Mouse (Mus musculus) left cerebral cortex, adult 11 months (tissue): Measurements from ENCODE around the gene Fras1.

Experiments
- DNase-seq: peaks from one replicate; pipeline ENCODE4 v3.0.0; 2022; ENCODE audit warnings: low spot score

Fras1 gene

GRCm38 (mm10) chr5:96579938-96580337 lies 206.2 kb downstream of the Fras1 start:
- DNase-seq: no peak

DNA sequence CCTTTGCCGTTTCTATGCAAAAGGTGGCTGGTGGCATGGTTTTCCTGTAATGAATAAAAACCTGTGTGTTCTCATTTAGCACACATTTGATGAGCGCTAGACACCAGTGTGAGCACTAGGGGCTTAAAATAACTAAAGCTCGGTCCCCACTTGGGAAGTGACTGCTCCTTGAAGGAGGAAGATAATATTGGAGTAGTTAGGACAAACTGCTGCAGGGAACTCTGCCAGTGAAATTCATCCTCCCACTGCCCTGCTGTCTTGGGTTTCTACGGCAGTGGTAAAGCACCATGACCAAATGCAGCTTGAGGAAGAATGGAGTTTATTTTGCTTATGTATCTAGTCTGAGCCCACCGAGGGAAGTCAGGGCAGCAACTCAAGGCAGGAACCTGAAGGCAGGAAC lies 211.0 kb downstream of the Fras1 start:
- peak; percentile 39 for DNase-seq

DNA sequence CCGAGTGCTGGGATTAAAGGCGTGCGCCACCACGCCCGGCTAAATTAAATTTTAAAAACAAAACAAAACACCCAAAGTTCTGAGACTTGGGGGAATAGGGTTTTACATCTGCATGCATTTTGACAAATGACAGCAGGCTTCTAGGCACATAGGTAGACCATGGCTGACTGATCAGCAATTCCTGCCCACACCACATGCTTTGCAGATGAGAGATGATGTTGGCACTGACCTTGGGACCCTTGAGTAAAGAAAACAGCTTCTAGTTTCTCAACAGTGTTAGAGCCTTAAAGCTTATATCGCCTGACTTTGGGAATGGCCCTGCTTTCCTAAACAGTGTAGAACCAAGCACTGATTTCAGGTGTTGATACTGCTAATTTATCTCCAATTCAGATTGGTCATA lies 216.9 kb downstream of the Fras1 start:
- DNase-seq: no peak

- DNase-seq: no peak
These were observed 222.0 kb downstream of the Fras1 start for GRCm38 (mm10) chr5:96595793-96596192.

DNA sequence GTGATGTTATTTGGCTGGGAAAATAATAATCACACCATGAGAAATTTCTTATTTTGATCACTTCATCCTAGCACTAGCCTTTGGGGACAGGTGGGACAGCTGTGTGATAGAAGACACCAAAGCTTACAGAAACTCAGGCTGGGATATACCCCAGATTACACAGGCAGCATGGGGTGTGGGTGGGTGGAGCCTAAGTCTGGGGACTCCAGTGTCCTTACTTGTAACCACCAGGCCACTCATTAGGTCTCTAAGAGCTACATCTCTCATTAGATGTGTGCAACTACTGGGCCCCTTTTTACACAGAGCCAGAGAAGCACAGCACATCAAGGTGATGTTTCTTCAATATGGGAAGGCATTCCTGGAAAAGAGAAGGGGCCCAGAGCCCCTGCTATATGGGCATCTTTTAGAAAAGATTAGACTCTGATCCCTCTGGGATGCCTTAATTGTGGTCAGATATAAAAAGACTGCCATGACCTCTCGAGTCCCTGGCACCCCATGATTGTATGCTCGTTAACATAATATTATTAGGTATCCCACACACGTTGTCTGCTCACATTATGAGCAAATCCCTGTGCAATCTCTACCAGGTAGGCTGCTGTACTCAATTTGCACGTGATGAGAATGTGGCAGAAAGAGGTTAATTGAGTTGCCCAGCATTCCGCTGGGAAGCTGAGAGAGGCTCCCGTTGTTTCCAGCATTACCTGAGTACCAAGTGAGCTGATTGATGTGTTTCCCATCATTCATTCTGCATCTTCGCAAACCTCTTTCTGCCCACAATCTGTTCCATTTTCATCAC lies 230.4 kb downstream of the Fras1 start:
- peak; percentile 28 for DNase-seq

DNA sequence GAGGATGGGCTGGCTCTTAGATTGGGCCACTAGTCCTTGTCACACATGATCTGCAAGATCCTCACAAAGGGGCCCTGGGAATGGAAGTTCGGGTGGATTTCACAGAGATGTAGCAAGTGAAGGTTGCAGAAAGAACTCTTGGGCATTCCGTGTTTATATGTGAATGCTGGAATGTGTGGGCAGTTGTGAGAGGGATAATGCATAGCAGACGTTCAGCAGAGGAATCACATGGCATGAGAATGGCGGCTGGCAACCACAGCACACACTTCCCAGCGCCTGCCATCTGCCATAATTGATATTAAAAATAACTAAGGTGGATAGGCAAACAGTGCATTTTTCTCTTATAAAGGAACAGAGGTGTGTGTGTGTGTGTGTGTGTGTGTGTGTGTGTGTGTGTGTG lies 234.3 kb downstream of the Fras1 start:
- no peak for DNase-seq

GRCm38 (mm10) chr5:96608581-96609280 lies 235.0 kb downstream of the Fras1 start:
- DNase-seq: no peak

- DNase-seq: no peak
These were observed 238.3 kb downstream of the Fras1 start for GRCm38 (mm10) chr5:96612077-96612476.

- DNase-seq: no peak
These were observed 243.3 kb downstream of the Fras1 start for GRCm38 (mm10) chr5:96616954-96617646.

DNA sequence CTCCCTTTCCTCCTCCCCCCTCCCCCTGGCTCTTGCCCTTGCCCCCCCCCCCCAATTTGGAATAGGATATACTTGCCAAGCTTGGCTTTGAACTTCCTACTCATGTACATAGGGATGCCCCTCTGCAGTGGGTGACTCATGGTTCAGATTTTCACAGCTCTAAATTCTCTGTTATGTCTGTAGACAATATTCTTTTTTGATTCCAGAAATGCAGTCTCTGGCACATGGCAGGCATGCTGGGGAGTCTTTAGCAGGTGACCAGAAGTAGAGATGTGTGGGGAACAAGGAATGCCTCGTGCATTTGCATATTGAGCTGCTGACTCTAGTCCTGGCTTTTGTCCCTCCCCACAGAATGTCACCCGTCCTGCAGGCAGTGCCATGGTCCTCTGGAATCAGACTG lies 244.3 kb downstream of the Fras1 start:
- DNase-seq: no peak

- DNase-seq: no peak
These were observed 246.5 kb downstream of the Fras1 start for GRCm38 (mm10) chr5:96620209-96620608.

DNA sequence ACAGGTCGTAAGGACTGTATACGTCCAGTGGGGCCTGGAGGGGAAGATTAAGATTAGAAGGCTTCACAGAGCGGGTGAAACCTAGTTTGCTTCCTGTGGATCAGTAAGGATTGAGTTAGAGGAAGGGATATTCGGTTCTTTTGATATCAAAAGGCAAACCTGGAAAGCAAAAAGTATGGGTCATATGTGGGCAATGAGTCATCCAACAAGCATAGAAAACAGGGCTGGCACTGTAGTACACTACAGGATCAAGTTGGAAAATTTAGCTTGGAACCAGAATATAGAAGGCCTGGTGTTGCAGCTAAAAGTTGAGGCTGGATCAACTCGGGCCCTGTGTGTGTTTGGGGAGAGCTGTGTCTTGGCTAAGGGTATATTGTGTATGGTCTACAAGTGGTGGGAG lies 246.9 kb downstream of the Fras1 start:
- DNase-seq: no peak

DNA sequence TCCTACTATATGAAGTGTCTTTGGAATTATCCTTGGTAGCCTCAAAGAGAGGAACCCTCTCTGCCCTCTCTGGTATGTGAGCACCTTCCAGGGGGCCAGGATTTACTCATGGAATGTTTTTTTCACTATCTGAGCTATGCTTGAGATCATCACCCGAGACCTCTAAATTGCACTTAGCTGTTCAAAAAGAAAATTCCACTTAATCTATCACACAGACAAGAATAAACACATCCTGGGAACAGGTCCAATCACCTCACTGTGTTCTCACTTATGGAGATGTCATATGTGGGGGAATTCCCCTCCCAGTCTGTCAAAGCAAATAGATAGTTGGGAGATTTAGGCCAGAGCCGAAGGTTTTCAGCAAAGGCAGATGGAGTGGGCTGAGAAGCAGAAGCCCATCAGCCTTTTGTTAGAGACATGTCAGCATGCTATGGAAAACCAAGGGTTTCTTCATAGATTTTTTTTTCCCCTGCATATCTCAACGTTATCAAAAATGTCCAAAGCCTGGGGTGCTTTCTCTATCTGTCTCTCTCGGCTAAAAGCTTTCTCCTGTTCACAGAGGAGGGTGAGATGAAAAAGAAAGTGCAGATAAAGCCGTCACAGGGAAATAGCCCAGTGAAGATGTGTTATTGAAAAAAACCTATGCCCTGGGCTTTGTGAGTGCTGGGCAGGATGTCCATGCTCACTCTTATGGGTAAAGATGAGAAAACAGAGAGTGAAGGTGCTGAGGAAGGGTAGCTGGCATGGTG lies 249.0 kb downstream of the Fras1 start:
- DNase-seq: no peak

GRCm38 (mm10) chr5:96629851-96630250 lies 256.1 kb downstream of the Fras1 start:
- no peak for DNase-seq

DNA sequence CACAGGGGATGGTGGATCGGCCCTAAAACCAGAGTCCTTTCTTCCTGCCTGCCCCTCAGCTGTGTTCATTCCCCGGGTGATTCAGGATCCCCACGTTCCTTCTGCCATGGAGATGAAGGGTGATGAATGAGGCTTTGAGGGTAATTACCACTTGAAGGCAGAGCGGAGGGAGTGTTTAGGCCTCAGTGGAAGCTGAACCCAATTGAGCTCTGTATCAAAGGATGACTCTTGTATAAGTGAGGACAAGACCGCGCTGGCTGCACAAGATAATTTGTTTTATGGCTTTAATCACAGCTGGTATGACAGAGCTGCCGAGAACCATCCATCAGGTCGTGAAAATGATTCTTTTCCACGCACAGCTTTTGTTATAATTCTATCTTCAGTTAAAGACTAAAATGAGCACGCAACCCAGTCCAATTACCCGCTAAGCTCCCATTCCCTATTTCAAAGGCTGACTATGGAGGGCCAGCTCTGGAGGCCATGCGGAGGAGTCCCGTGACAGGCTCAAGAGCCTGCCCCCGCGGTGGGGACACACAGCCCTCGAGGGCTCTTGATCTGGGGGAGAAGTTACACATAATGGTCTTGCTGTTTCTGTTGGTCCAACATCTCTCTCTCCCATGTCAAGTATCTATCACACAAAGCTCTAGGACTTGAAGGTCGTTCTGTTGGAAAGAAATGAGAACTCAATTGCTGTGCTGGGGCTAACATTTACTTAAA lies 261.5 kb downstream of the Fras1 start:
- DNase-seq: no peak

DNA sequence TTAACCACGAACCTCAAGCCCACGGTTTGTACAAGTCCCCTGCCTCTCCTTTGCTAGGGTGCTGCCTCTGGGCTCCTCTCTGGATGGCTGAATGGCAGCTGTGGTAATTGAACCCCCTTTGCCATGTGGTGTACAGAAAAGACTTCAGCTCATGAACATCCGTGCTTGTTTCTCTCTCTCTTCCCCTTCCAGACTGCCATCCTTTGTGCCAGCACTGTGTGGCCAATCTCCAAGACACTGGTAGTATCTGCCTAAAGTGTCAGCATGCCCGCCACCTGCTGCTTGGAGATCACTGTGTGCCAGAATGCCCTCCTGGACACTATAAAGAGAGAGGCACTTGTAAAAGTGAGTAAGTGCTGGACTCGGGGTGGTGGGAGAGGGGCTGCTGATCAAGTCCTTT lies 262.1 kb downstream of the Fras1 start:
- no peak for DNase-seq

- no peak for DNase-seq
These were observed 265.6 kb downstream of the Fras1 start for GRCm38 (mm10) chr5:96639213-96639910.

DNA sequence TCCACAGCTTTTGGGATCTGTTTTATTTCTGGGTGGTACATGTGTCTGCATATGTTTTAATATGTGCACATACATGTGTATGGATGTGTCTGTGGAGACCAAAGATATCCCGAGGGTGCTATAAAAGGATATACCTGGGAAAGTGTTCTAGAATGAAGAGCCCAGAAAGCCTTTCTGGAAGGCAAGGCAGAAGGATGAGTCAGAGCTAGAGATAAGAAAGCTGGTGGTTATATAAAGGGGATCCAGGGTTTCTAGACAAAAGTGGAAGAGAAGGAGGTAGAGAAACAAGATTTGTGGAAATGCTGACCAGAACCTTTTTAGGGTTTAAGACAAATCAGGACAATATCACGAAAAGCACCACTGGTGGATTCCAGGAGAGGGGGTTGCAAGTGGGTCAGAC lies 267.5 kb downstream of the Fras1 start:
- no peak for DNase-seq

- DNase-seq: no peak
These were observed 301.9 kb downstream of the Fras1 start for GRCm38 (mm10) chr5:96675676-96676075.

- DNase-seq: peak; percentile 60
These were observed 303.7 kb downstream of the Fras1 start for GRCm38 (mm10) chr5:96677498-96677897.

GRCm38 (mm10) chr5:96681085-96681484 lies 307.3 kb downstream of the Fras1 start:
- no peak for DNase-seq
